Mouse (Mus musculus) thymus, postnatal 0 days (tissue): Measurements from ENCODE around the gene Grm6. TPM values are rescaled to one million over a fixed set of nuclear protein-coding genes. Genes with fewer than 3 reads are reported as not detected.

Experiments used
- DNase-seq: peaks from one replicate; pipeline ENCODE4 v3.0.0-alpha.2; 2015; ENCODE audit warnings: low spot score
- polyA plus RNA-seq: library from polyadenylated mRNA; unstranded; fragments of >200 nt; fragmentation: Nextera tagmentation; extraction: Ambion mirVana; gene quantifications from 2 replicates; pipeline ENCODE4 v1.2.1, GENCODE M21; 2015

The Grm6 gene
- polyA plus RNA-seq, 1 experiment from 2014 or later = 0.17 TPM

- DNase-seq = no peak
Observed at GRCm38 (mm10) chr11:50914461-50914860, 64.0 kb downstream of the Grm6 start.

Other genes starting within 250 kb of the Grm6 start
- gene Adamts2, start 248.6 kb upstream of the Grm6 start, polyA plus RNA-seq = 3.2 and 3.3 TPM in 2 replicates
- 7.7 and 7.9 TPM in 2 replicates for gene Zfp354c, start 23.0 kb upstream of the Grm6 start, polyA plus RNA-seq
- gene Zfp879, start 9.1 kb upstream of the Grm6 start, polyA plus RNA-seq = 0.29 and 0.49 TPM in 2 replicates
- 0.35 and 0.53 TPM in 2 replicates for gene Zfp454, start 37.0 kb downstream of the Grm6 start, polyA plus RNA-seq
- gene Zfp2, start 65.5 kb downstream of the Grm6 start, polyA plus RNA-seq = 3.7 and 4.6 TPM in 2 replicates
- 0.27 and 0.33 TPM in 2 replicates for gene Zfp354b, start 80.9 kb downstream of the Grm6 start, polyA plus RNA-seq
- not detected in 2 replicates for gene 4933414I15Rik, start 93.1 kb downstream of the Grm6 start, polyA plus RNA-seq
- not detected in 2 replicates for gene Prop1, start 103.1 kb downstream of the Grm6 start, polyA plus RNA-seq
- gene Olfr1378, start 115.8 kb downstream of the Grm6 start, polyA plus RNA-seq = not detected in 2 replicates
- not detected in 2 replicates for gene Olfr1377, start 131.3 kb downstream of the Grm6 start, polyA plus RNA-seq
- gene Olfr51, start 152.9 kb downstream of the Grm6 start, polyA plus RNA-seq = not detected in 2 replicates
- gene Olfr54, start 163.6 kb downstream of the Grm6 start, polyA plus RNA-seq = 0.03 TPM in 1 of 2 replicates, not detected in the other
- gene Olfr1375, start 197.4 kb downstream of the Grm6 start, polyA plus RNA-seq = not detected in 2 replicates
- gene Zfp354a, start 208.6 kb downstream of the Grm6 start, polyA plus RNA-seq = 0.74 and 0.75 TPM in 2 replicates